Mouse (Mus musculus) ovary, adult 10 weeks (tissue): ENCODE results near the gene Cct3. TPM values are rescaled to one million over a fixed set of nuclear protein-coding genes. Genes with fewer than 3 reads are reported as not detected.

Experiments
- polyA plus RNA-seq: library from polyadenylated mRNA; stranded (reverse); fragments of 350-450 nt; fragmentation: Illumina TruSeq; extraction: RNeasy Lipid Tissue Mini Kit (QIAGEN cat#74804); gene quantifications from one replicate; pipeline ENCODE4 v1.2.3, GENCODE M21; 2014

The Cct3 gene
- polyA plus RNA-seq = 183 TPM

GRCm38 (mm10) chr3:88296561-88297318 is at the start of gene Cct3, which contains the start of gene Tsacc:
Cct3 (plus strand) TSS chr3:88297116.
Tsacc (minus strand) TSS chr3:88296999.

GRCm38 (mm10) chr3:88254268-88254926 is 42.5 kb upstream of the Cct3 start, which contains the start of gene Rhbg:
Rhbg (minus strand) TSS chr3:88254709.

GRCm38 (mm10) chr3:88287110-88287509 is 9.8 kb upstream of the Cct3 start, which contains the start of gene Gm38392:
Gm38392 (minus strand) TSS chr3:88287210.

GRCm38 (mm10) chr3:88324951-88325405 is 28.1 kb downstream of the Cct3 start, which contains the start of gene Glmp:
Glmp (plus strand) TSS chr3:88325023.

GRCm38 (mm10) chr3:88336058-88337013 is 39.4 kb downstream of the Cct3 start, which contains the start of the genes Tmem79 and Smg5:
Tmem79 (minus strand) TSS chr3:88336148.
Smg5 (plus strand) TSS chr3:88336260.

GRCm38 (mm10) chr3:88364337-88364736 is 67.4 kb downstream of the Cct3 start, which contains the start of gene Paqr6:
Paqr6 (plus strand) TSS chr3:88364584.

Other genes with a start within 250 kb of the Cct3 start
- 23.3 TPM for gene Naxe, start 238.6 kb upstream of the Cct3 start, polyA plus RNA-seq
- not detected for gene Ttc24, start 218.8 kb upstream of the Cct3 start, polyA plus RNA-seq
- gene Iqgap3, start 215.1 kb upstream of the Cct3 start, polyA plus RNA-seq = 0.88 TPM
- 12.0 TPM for gene Mef2d, start 154.7 kb upstream of the Cct3 start, polyA plus RNA-seq
- gene Rhbg, start 42.4 kb upstream of the Cct3 start, polyA plus RNA-seq = not detected
- gene Gm38392, start 9.9 kb upstream of the Cct3 start, polyA plus RNA-seq = not detected
- gene Tsacc, start 117 bp upstream of the Cct3 start, polyA plus RNA-seq = 6.1 TPM
- gene Glmp, start 27.9 kb downstream of the Cct3 start, polyA plus RNA-seq = 1.7 TPM
- not detected for gene Tmem79, start 39.0 kb downstream of the Cct3 start, polyA plus RNA-seq
- 22.4 TPM for gene Smg5, start 39.1 kb downstream of the Cct3 start, polyA plus RNA-seq
- 1.00 TPM for gene Paqr6, start 67.5 kb downstream of the Cct3 start, polyA plus RNA-seq
- not detected for gene Bglap3, start 75.6 kb downstream of the Cct3 start, polyA plus RNA-seq
- gene Bglap2, start 81.6 kb downstream of the Cct3 start, polyA plus RNA-seq = not detected
- not detected for gene Bglap, start 87.3 kb downstream of the Cct3 start, polyA plus RNA-seq
- gene Pmf1, start 113.2 kb downstream of the Cct3 start, polyA plus RNA-seq = 5.2 TPM
- 11.5 TPM for gene Slc25a44, start 128.0 kb downstream of the Cct3 start, polyA plus RNA-seq
- 4.3 TPM for gene Sema4a, start 164.1 kb downstream of the Cct3 start, polyA plus RNA-seq
- 5.7 TPM for gene Lmna, start 212.8 kb downstream of the Cct3 start, polyA plus RNA-seq
- gene Mex3a, start 235.3 kb downstream of the Cct3 start, polyA plus RNA-seq = 26.1 TPM